Mouse (Mus musculus) cerebellum, adult 2 months (tissue): ENCODE results near the gene Ifrd1.

Experiments
- CTCF ChIP-seq: fragments of 200-500 bp; IDR thresholded peaks from 2 replicates; pipeline ENCODE4 v1.5.1; 2011; ENCODE audit warnings: low read depth, mild to moderate bottlenecking, control low read depth, low read length, moderate library complexity, borderline replicate concordance; ENCODE audit not compliant: insufficient read depth
- POLR2A ChIP-seq: fragments of 200-500 bp; IDR thresholded peaks from 2 replicates; pipeline ENCODE4 v1.6.1; 2011; ENCODE audit warnings: low read length, control low read depth, borderline replicate concordance; ENCODE audit not compliant: insufficient read depth

- TF ChIP-seq POLR2A = no peak
- no peak for TF ChIP-seq CTCF
These were observed 2.8 kb downstream of the Ifrd1 start for GRCm38 (mm10) chr12:40245434-40245970.
